17 mouse cellular contexts compared by ENCODE assay signal in genomic region chr8:118565887-118566747, GRCm38 (mm10).
DNase-seq lines count a peak whose midpoint lies in the region; ATAC-seq lines count a peak whose summit lies in the region.
"Had no signal": no experiment of that assay in that cellular context is flagged by ENCODE, and none has a peak within 500 bp of the region (broad histone marks: within the 10 kb centered on the region; RNA-seq: fewer than 3 reads in every experiment).

No protein-coding gene starts in this region.

- peak; percentile 86 for DNase-seq in heart, adult 11 months
- DNase-seq in kidney, adult 11 months: peak; percentile 21
- peak; percentile 23 to 40 for DNase-seq in kidney, postnatal 25 days
- DNase-seq in lung, postnatal 4 days: peak; percentile 11 to 59
- no peak for DNase-seq in frontal cortex, postnatal 36 days (ENCODE audit: low spot score in 2 of 2)
- DNase-seq in spleen, adult 12 weeks (ENCODE audit: low spot score): no peak
- DNase-seq in hindbrain, embryonic 14.5 days (ENCODE audit: low spot score): no peak
- DNase-seq: heart, postnatal 4 days; thymus, postnatal 14 days had no signal

- no peaks in the 10 kb centered on the region for H3K27me3 ChIP-seq in heart, embryonic 12.5 days (replicated peaks)
- no peaks in the 10 kb centered on the region for H3K27me3 ChIP-seq in hindbrain, embryonic 14.5 days (ENCODE audit: control insufficient read depth, insufficient read depth, low read length)
- H3K27me3 ChIP-seq: embryonic facial prominence, embryonic 12.5 days; forebrain, embryonic 13.5 days; limb, embryonic 15.5 days; stomach, embryonic 15.5 days had no signal

- no peak for ATAC-seq in heart, embryonic 12.5 days (ENCODE audit: insufficient number of reproducible peaks, low FRiP score)
- ATAC-seq in hindbrain, embryonic 14.5 days (ENCODE audit: low FRiP score): no peak
- ATAC-seq: CD4-positive, CD25-positive, alpha-beta regulatory T cell, adult 4 months; forebrain, embryonic 13.5 days had no signal

- no peaks in the 10 kb centered on the region for H3K36me3 ChIP-seq in heart, embryonic 12.5 days
- H3K36me3 ChIP-seq in hindbrain, embryonic 14.5 days (replicated peaks; ENCODE audit: control insufficient read depth, insufficient read depth): no peaks in the 10 kb centered on the region
- H3K36me3 ChIP-seq: embryonic facial prominence, embryonic 12.5 days; limb, embryonic 15.5 days; stomach, embryonic 15.5 days had no signal

- H3K9ac ChIP-seq in heart, embryonic 12.5 days: no peak overlapping the region
- no peak overlapping the region for H3K9ac ChIP-seq in hindbrain, embryonic 14.5 days
- H3K9ac ChIP-seq: embryonic facial prominence, embryonic 12.5 days; forebrain, embryonic 13.5 days; limb, embryonic 15.5 days; stomach, embryonic 15.5 days had no signal

- H3K4me1 ChIP-seq in heart, embryonic 12.5 days (replicated peaks): no peaks in the 10 kb centered on the region
- H3K4me1 ChIP-seq in hindbrain, embryonic 14.5 days (replicated peaks; ENCODE audit: control insufficient read depth, insufficient read depth, low read length): no peaks in the 10 kb centered on the region
- H3K4me1 ChIP-seq: embryonic facial prominence, embryonic 12.5 days; forebrain, embryonic 13.5 days; stomach, embryonic 15.5 days had no signal

- no peak overlapping the region for H3K4me3 ChIP-seq in heart, embryonic 12.5 days
- H3K4me3 ChIP-seq in hindbrain, embryonic 14.5 days (replicated peaks; ENCODE audit: low read length): no peak overlapping the region
- H3K4me3 ChIP-seq: embryonic facial prominence, embryonic 12.5 days; forebrain, embryonic 13.5 days; heart, adult 2 months; limb, embryonic 15.5 days; stomach, embryonic 15.5 days had no signal

- no peak overlapping the region for H3K4me2 ChIP-seq in heart, embryonic 12.5 days
- no peak overlapping the region for H3K4me2 ChIP-seq in hindbrain, embryonic 14.5 days (replicated peaks)
- H3K4me2 ChIP-seq: embryonic facial prominence, embryonic 12.5 days; forebrain, embryonic 13.5 days; limb, embryonic 15.5 days; stomach, embryonic 15.5 days had no signal

- WGBS in heart, embryonic 12.5 days: 71% methylated on average over 6 of the region's 6 CpGs
- WGBS in hindbrain, embryonic 14.5 days: 79% methylated on average over 6 of the region's 6 CpGs

- no peaks in the 10 kb centered on the region for H3K9me3 ChIP-seq in heart, embryonic 12.5 days (replicated peaks)
- no peaks in the 10 kb centered on the region for H3K9me3 ChIP-seq in hindbrain, embryonic 14.5 days (ENCODE audit: control insufficient read depth, low read length)
- H3K9me3 ChIP-seq: embryonic facial prominence, embryonic 12.5 days; forebrain, embryonic 13.5 days; limb, embryonic 15.5 days; stomach, embryonic 15.5 days had no signal

- no peak overlapping the region for H3K27ac ChIP-seq in heart, embryonic 12.5 days (ENCODE audit: poor library complexity, severe bottlenecking)
- no peak overlapping the region for H3K27ac ChIP-seq in hindbrain, embryonic 14.5 days
- H3K27ac ChIP-seq: embryonic facial prominence, embryonic 12.5 days; forebrain, embryonic 13.5 days; heart, adult 2 months; limb, embryonic 15.5 days; macrophage; stomach, embryonic 15.5 days had no signal

Comparison
In these comparisons a context has a peak if more than half of its experiments do, and no peak if none do; other contexts are left out.
1. DNase-seq: peak in heart, adult 11 months (single experiment), kidney, adult 11 months (single experiment), kidney, postnatal 25 days (2 of 2) and lung, postnatal 4 days (2 of 2); none in frontal cortex, postnatal 36 days (0 of 2), spleen, adult 12 weeks (single experiment) and hindbrain, embryonic 14.5 days (single experiment).